Mouse (Mus musculus) CD4-positive naive resting alpha-beta T cell, adult 57 days (primary cell): ENCODE results near the gene Olfr1219. TPM values are rescaled to one million over a fixed set of nuclear protein-coding genes. Genes with fewer than 3 reads are reported as not detected.

ENCODE experiments used
- total RNA-seq: library from RNA; stranded (reverse); gene quantifications from one replicate; pipeline ENCODE4 v1.2.4, GENCODE M21; 2023

Olfr1219 gene
- not detected for total RNA-seq

GRCm38 (mm10) chr2:89083413-89083812 is at the start of gene Olfr1219:
Olfr1219 (minus strand) TSS chr2:89083513.

GRCm38 (mm10) chr2:89132954-89133353 is 49.6 kb upstream of the Olfr1219 start, which contains the start of gene Olfr1222:
Olfr1222 (minus strand) TSS chr2:89133054.

GRCm38 (mm10) chr2:89117183-89117582 is 33.9 kb upstream of the Olfr1219 start, which contains the start of gene Olfr1221:
Olfr1221 (minus strand) TSS chr2:89117283.

GRCm38 (mm10) chr2:89106735-89107134 is 23.4 kb upstream of the Olfr1219 start, which contains the start of gene Olfr1220:
Olfr1220 (minus strand) TSS chr2:89106835.

GRCm38 (mm10) chr2:89061087-89061486 is 22.2 kb downstream of the Olfr1219 start, which contains the start of gene Olfr1218:
Olfr1218 (minus strand) TSS chr2:89061187.

GRCm38 (mm10) chr2:89031965-89032364 is 51.3 kb downstream of the Olfr1219 start, which contains the start of gene Olfr1217:
Olfr1217 (minus strand) TSS chr2:89032065.

Other genes with a start within 250 kb of the Olfr1219 start
- not detected for gene Olfr1204, start 234.2 kb downstream of the Olfr1219 start, total RNA-seq
- not detected for gene Olfr1206, start 220.3 kb downstream of the Olfr1219 start, total RNA-seq
- gene Olfr1208, start 181.2 kb downstream of the Olfr1219 start, total RNA-seq, result not detected
- gene Olfr1209, start 168.4 kb downstream of the Olfr1219 start, total RNA-seq, result not detected
- gene Olfr1211, start 145.4 kb downstream of the Olfr1219 start, total RNA-seq, result not detected
- gene Olfr1212, start 129.5 kb downstream of the Olfr1219 start, total RNA-seq, result not detected
- not detected for gene Gm13762, start 103.2 kb downstream of the Olfr1219 start, total RNA-seq
- gene Olfr1214, start 90.9 kb downstream of the Olfr1219 start, total RNA-seq, result not detected
- gene Olfr1215, start 76.5 kb downstream of the Olfr1219 start, total RNA-seq, result not detected
- not detected for gene Olfr1216, start 65.2 kb downstream of the Olfr1219 start, total RNA-seq
- not detected for gene Olfr1217, start 51.4 kb downstream of the Olfr1219 start, total RNA-seq
- not detected for gene Olfr1218, start 22.3 kb downstream of the Olfr1219 start, total RNA-seq
- not detected for gene Olfr1220, start 23.3 kb upstream of the Olfr1219 start, total RNA-seq
- gene Olfr1221, start 33.8 kb upstream of the Olfr1219 start, total RNA-seq, result not detected
- gene Olfr1222, start 49.5 kb upstream of the Olfr1219 start, total RNA-seq, result not detected
- gene Olfr1223, start 68.0 kb upstream of the Olfr1219 start, total RNA-seq, result not detected
- not detected for gene Olfr1224-ps1, start 80.6 kb upstream of the Olfr1219 start, total RNA-seq
- not detected for gene Olfr1225, start 91.2 kb upstream of the Olfr1219 start, total RNA-seq
- gene Olfr1226, start 116.5 kb upstream of the Olfr1219 start, total RNA-seq, result not detected
- not detected for gene Olfr1228, start 170.5 kb upstream of the Olfr1219 start, total RNA-seq
- not detected for gene Olfr1229, start 204.5 kb upstream of the Olfr1219 start, total RNA-seq
- gene Olfr1230, start 213.8 kb upstream of the Olfr1219 start, total RNA-seq, result not detected
- not detected for gene Olfr1231, start 223.6 kb upstream of the Olfr1219 start, total RNA-seq
- gene Olfr1232, start 246.2 kb upstream of the Olfr1219 start, total RNA-seq, result not detected